Mouse (Mus musculus) neural tube, embryonic 12.5 days (tissue): ENCODE measurements around the gene Ptpn1. TPM values are rescaled to one million over a fixed set of nuclear protein-coding genes. Genes with fewer than 3 reads are reported as not detected.

Experiments
- ATAC-seq: fragments of 200-750 bp; cut with Nextera tagmentation; 2 replicates; pipeline ENCODE4 v1.8.0; 2017; ENCODE audit warnings: low read depth, mild to moderate bottlenecking, moderate TSS enrichment, moderate library complexity; ENCODE audit not compliant: low FRiP score
- H3K27ac ChIP-seq: fragments of 300-500 bp; sonication (generic); 2 replicates; pipeline ENCODE4 v1.5.1; 2016
- H3K27me3 ChIP-seq: fragments of 300-500 bp; sonication (generic); replicated peaks from 2 replicates; pipeline ENCODE4 v1.6.1; 2016; ENCODE audit warnings: mild to moderate bottlenecking
- H3K36me3 ChIP-seq: fragments of 300-500 bp; sonication (generic); 2 replicates; pipeline ENCODE4 v1.6.1; 2016; ENCODE audit warnings: mild to moderate bottlenecking
- H3K4me1 ChIP-seq: fragments of 300-500 bp; sonication (generic); 2 replicates; pipeline ENCODE4 v1.6.1; 2016
- H3K4me2 ChIP-seq: fragments of 300-500 bp; sonication (generic); replicated peaks from 2 replicates; pipeline ENCODE4 v1.6.1; 2016; ENCODE audit warnings: mild to moderate bottlenecking
- H3K4me3 ChIP-seq: fragments of 300-500 bp; sonication (generic); 2 replicates; pipeline ENCODE4 v1.5.1; 2016
- H3K9ac ChIP-seq: fragments of 300-500 bp; sonication (generic); 2 replicates; pipeline ENCODE4 v1.6.1; 2016; ENCODE audit warnings: mild to moderate bottlenecking
- H3K9me3 ChIP-seq: fragments of 300-500 bp; sonication (generic); 2 replicates; pipeline ENCODE4 v1.6.1; 2016; ENCODE audit warnings: mild to moderate bottlenecking
- WGBS: fragments of 180-500 bp; shearing (Covaris S2); methylation state at CpG from one replicate; pipeline ENCODE4 v1.1.7; 2016; 5-methylcytosine and 5-hydroxymethylcytosine counted together
- polyA plus RNA-seq: library from polyadenylated mRNA; unstranded; fragments of >200 nt; fragmentation: Nextera tagmentation; extraction: Ambion mirVana; gene quantifications from 2 replicates; pipeline ENCODE4 v1.2.1, GENCODE M21; 2016

The Ptpn1 gene
- polyA plus RNA-seq, 1 experiment from 2014 or later = 118 TPM

- H3K36me3 ChIP-seq = no peaks in the 10 kb centered on the region
- no peak overlapping the region for H3K4me3 ChIP-seq
- 90% methylated on average over 6 of the region's 6 CpGs for WGBS
- no peaks in the 10 kb centered on the region for H3K9me3 ChIP-seq
- no peak overlapping the region for H3K4me2 ChIP-seq
- no peak overlapping the region for H3K27ac ChIP-seq
- H3K9ac ChIP-seq = no peak overlapping the region
- H3K4me1 ChIP-seq = peaks cover 24% of the 10 kb centered on the region
- no peak for ATAC-seq
- no peaks in the 10 kb centered on the region for H3K27me3 ChIP-seq
Measured at GRCm38 (mm10) chr2:167950681-167951080, 18.8 kb downstream of the Ptpn1 start.

GRCm38 (mm10) chr2:167951301-167952211, 19.7 kb downstream of the Ptpn1 start:
- WGBS = 89% methylated on average over 13 of the region's 13 CpGs
- no peaks in the 10 kb centered on the region for H3K9me3 ChIP-seq
- H3K4me3 ChIP-seq = no peak overlapping the region
- H3K36me3 ChIP-seq = no peaks in the 10 kb centered on the region
- H3K27me3 ChIP-seq = no peaks in the 10 kb centered on the region
- H3K4me1 ChIP-seq = peaks cover 21% of the 10 kb centered on the region
- H3K27ac ChIP-seq = no peak overlapping the region
- H3K9ac ChIP-seq = no peak overlapping the region
- no peak overlapping the region for H3K4me2 ChIP-seq
- no peak for ATAC-seq

GRCm38 (mm10) chr2:167953819-167954218, 22.0 kb downstream of the Ptpn1 start:
- no peaks in the 10 kb centered on the region; the same call in 1 of the 2 replicates for H3K36me3 ChIP-seq
- no peak overlapping the region for H3K4me3 ChIP-seq
- H3K27me3 ChIP-seq = no peaks in the 10 kb centered on the region
- ATAC-seq = no peak
- peaks cover 18% of the 10 kb centered on the region for H3K4me1 ChIP-seq
- H3K4me2 ChIP-seq = no peak overlapping the region
- H3K9ac ChIP-seq = no peak overlapping the region
- H3K27ac ChIP-seq = no peak overlapping the region
- H3K9me3 ChIP-seq = no peaks in the 10 kb centered on the region
- 90% methylated on average over 10 of the region's 10 CpGs for WGBS

DNA sequence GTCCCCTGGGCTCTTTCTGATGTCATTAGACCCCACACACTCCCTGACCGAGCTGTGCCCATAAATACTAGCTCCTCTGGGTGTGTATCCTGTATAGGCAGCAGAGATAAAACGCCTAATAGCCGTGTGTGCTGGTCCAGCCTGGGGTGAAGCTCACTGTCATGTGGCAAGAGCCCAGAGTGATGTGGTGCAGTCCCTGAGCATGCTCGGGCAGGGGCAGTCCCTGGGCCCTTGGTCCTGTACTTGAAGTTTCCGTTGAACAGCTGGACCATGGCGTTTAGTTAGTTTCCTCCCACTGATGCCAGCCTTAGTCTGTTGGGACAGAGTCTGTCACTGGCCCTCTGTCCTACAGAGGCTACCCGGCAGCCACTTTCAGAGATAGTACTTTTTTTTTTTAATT, 23.1 kb downstream of the Ptpn1 start:
- H3K36me3 ChIP-seq = no peaks in the 10 kb centered on the region; the same call in 1 of the 2 replicates
- H3K27me3 ChIP-seq = no peaks in the 10 kb centered on the region
- WGBS = 79% methylated on average over 7 of the region's 7 CpGs
- H3K4me2 ChIP-seq = no peak overlapping the region
- H3K9ac ChIP-seq = no peak overlapping the region
- H3K27ac ChIP-seq = no peak overlapping the region
- no peaks in the 10 kb centered on the region for H3K9me3 ChIP-seq
- no peak for ATAC-seq
- peaks cover 18% of the 10 kb centered on the region for H3K4me1 ChIP-seq
- H3K4me3 ChIP-seq = no peak overlapping the region

DNA sequence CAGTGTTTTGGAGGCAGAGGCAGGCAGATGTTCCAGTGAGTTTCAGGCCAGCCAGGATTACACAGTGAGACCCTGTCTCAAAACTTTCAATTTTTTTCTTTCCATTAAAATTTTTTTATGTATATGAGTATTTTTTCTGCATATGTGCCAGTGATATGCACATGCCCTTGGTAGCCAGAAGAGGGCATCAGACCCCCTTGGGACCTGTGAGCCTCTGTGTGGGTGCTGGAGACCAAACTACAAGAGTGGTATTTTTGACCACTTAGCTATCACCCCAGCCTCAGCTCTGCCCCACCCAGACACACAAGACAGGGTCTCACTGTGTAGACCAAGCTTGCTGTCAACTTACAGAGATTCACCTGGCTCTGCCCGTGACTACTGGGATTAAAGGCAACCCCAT, 25.7 kb downstream of the Ptpn1 start:
- Histone ChIP-seq H3K4me2 (no peak overlapping the region), H3K4me1 (peaks cover 10% of the 10 kb centered on the region), H3K36me3 (no peaks in the 10 kb centered on the region; the same call in 1 of the 2 replicates), H3K9ac (no peak overlapping the region), H3K4me3 (no peak overlapping the region), H3K27me3 (no peaks in the 10 kb centered on the region), H3K27ac (no peak overlapping the region), H3K9me3 (no peaks in the 10 kb centered on the region)
- ATAC-seq = no peak
- WGBS = 100% methylated on average over 1 of the region's 1 CpGs

- H3K27me3 ChIP-seq = no peaks in the 10 kb centered on the region
- H3K9me3 ChIP-seq = no peaks in the 10 kb centered on the region
- no peak overlapping the region for H3K27ac ChIP-seq
- 72% methylated on average over 5 of the region's 5 CpGs for WGBS
- no peak overlapping the region for H3K4me2 ChIP-seq
- H3K36me3 ChIP-seq = peaks cover 2% of the 10 kb centered on the region; the same call in 1 of the 2 replicates
- H3K4me3 ChIP-seq = no peak overlapping the region
- no peak overlapping the region for H3K9ac ChIP-seq
- H3K4me1 ChIP-seq = peaks cover 10% of the 10 kb centered on the region
- ATAC-seq = no peak
Measured at GRCm38 (mm10) chr2:167958082-167958788, 26.4 kb downstream of the Ptpn1 start.

DNA sequence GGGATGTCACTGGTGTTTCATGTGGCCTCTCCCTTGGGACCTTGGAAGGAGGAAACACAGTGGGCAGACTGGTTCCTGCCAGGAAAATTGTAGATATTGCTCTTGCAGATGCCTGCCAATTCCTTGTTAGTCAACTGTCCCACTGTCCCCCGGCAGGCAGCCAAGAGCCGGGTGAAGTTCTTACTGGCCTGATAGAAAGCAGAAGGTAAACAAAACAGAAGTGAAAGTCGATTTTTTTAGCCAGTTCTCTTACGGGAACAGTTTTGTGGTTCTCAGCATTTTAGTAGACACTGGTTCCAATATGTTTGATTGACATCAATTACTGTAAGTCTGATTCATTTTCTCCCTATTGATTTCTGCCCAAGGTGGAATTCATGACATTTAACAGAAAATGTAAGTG, 27.0 kb downstream of the Ptpn1 start:
- Histone ChIP-seq H3K36me3 (peaks cover 6% of the 10 kb centered on the region; the same call in 1 of the 2 replicates), H3K4me2 (no peak overlapping the region), H3K4me1 (peaks cover 10% of the 10 kb centered on the region), H3K9me3 (no peaks in the 10 kb centered on the region), H3K27ac (no peak overlapping the region), H3K27me3 (no peaks in the 10 kb centered on the region), H3K4me3 (no peak overlapping the region), H3K9ac (no peak overlapping the region)
- WGBS = 79% methylated on average over 4 of the region's 4 CpGs
- ATAC-seq = no peak

DNA sequence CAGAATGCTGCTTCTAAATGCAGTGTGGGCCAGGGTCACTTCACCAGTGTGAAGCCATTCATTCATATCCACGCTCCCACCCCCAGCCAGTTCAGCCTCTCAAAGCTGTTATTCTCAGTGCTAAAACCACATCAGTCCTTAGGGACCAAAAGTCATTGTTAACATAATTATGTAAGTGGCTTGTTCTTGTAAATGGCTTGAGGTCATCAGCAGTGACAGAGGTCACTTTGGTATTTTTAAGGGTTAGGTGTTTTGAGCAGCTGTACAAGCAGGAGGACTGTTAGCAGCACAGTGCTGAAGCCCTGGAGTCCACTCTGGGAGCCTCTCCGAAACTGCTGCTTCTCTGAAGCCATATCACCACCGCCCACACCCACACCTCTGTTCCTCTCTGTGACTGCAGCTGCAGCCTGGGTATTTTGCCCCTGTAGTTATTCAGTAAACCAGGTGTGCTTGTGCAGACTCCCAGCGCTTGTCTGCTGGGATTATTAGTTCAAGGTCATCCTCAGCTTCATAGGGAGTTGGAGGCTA, 27.6 kb downstream of the Ptpn1 start:
- Histone ChIP-seq H3K27me3 (no peaks in the 10 kb centered on the region), H3K4me2 (no peak overlapping the region), H3K27ac (no peak overlapping the region), H3K4me1 (peaks cover 10% of the 10 kb centered on the region), H3K9me3 (no peaks in the 10 kb centered on the region), H3K9ac (no peak overlapping the region), H3K4me3 (no peak overlapping the region), H3K36me3 (peaks cover 12% of the 10 kb centered on the region; the same call in 1 of the 2 replicates)
- no peak for ATAC-seq
- whole genome bisulfite sequencing = 78% methylated on average over 4 of the region's 4 CpGs

DNA sequence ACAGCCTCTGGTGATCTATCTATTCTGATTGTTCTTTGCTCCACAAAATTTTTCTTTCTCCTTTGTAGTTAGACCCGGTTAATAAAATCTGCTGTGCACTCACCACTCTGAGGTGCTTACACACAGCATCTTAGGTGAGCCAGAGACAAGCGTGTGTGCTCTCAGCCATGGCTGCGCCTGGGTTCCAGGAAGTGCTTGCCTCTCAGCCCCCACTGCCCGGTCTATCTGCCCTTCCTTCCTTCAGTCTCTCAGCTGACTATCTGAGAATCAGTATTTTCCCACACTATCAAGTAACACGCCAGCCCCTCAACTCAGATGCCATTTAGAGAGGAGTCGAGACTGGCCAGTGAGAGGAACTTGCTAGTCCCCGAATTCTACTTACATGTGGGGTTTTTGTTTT, 28.1 kb downstream of the Ptpn1 start:
- no peak overlapping the region for H3K27ac ChIP-seq
- ATAC-seq = no peak
- peaks cover 10% of the 10 kb centered on the region for H3K4me1 ChIP-seq
- no peak overlapping the region for H3K9ac ChIP-seq
- 82% methylated on average over 7 of the region's 7 CpGs for WGBS
- H3K4me2 ChIP-seq = no peak overlapping the region
- no peaks in the 10 kb centered on the region for H3K27me3 ChIP-seq
- no peak overlapping the region for H3K4me3 ChIP-seq
- H3K9me3 ChIP-seq = no peaks in the 10 kb centered on the region
- H3K36me3 ChIP-seq = peaks cover 18% of the 10 kb centered on the region

- Histone ChIP-seq H3K9ac (no peak overlapping the region), H3K27me3 (no peaks in the 10 kb centered on the region), H3K4me1 (peaks cover 10% of the 10 kb centered on the region), H3K36me3 (peaks cover 24% of the 10 kb centered on the region), H3K27ac (no peak overlapping the region), H3K4me3 (no peak overlapping the region), H3K9me3 (no peaks in the 10 kb centered on the region), H3K4me2 (no peak overlapping the region)
- WGBS = 80% methylated on average over 8 of the region's 8 CpGs
- no peak for ATAC-seq
Measured at GRCm38 (mm10) chr2:167960584-167960983, 28.7 kb downstream of the Ptpn1 start.

DNA sequence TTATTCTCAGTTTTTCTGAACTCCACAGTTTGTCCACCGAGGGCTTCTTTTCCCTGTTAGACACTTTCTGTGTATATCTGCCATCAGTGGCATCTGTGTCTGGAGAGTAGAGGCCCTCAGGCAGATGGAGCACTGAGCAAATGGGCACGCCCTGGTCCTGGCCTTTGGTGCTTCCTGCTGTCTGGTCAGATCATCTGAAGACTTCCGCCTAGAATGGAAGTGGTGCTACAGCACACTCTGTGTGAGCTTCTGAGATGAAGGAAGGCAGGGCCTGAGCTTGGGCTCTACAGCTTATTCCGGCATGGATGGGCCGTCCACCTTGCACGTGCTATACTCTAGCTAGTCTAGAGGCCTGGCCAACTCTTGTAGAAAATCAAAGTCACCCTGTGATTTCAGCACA, 30.5 kb downstream of the Ptpn1 start:
- Histone ChIP-seq H3K27ac (no peak overlapping the region), H3K4me2 (no peak overlapping the region), H3K36me3 (peaks cover 41% of the 10 kb centered on the region), H3K4me3 (no peak overlapping the region), H3K4me1 (peaks cover 10% of the 10 kb centered on the region), H3K9ac (no peak overlapping the region), H3K27me3 (no peaks in the 10 kb centered on the region), H3K9me3 (no peaks in the 10 kb centered on the region)
- no peak for ATAC-seq
- WGBS = 88% methylated on average over 6 of the region's 6 CpGs

DNA sequence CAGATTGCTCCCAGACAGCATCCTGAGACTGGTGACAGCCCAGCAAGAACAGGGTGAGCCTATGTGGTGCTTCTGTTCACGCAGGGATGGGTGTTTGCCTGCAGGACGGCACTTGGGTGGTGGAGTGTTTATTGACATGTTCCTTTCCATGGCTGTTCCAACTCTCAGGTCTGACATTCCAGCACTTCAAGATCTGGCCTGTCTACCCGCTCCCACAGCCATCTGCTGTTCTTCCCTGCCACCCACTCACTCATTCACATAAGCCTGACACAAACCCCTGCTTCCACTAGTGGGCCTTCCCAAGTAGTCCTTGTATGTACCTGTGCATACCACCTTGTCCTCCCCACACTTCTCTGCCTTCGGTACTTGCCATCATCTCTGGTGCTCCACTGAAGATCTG, 31.3 kb downstream of the Ptpn1 start:
- Histone ChIP-seq H3K27me3 (no peaks in the 10 kb centered on the region), H3K4me3 (no peak overlapping the region), H3K4me1 (peaks cover 10% of the 10 kb centered on the region), H3K9ac (no peak overlapping the region), H3K4me2 (no peak overlapping the region), H3K9me3 (no peaks in the 10 kb centered on the region), H3K27ac (no peak overlapping the region), H3K36me3 (peaks cover 50% of the 10 kb centered on the region)
- WGBS = 91% methylated on average over 4 of the region's 4 CpGs
- no peak for ATAC-seq
